Comparison of ENCODE assay signal across 28 mouse cellular contexts in the genomic region with DNA sequence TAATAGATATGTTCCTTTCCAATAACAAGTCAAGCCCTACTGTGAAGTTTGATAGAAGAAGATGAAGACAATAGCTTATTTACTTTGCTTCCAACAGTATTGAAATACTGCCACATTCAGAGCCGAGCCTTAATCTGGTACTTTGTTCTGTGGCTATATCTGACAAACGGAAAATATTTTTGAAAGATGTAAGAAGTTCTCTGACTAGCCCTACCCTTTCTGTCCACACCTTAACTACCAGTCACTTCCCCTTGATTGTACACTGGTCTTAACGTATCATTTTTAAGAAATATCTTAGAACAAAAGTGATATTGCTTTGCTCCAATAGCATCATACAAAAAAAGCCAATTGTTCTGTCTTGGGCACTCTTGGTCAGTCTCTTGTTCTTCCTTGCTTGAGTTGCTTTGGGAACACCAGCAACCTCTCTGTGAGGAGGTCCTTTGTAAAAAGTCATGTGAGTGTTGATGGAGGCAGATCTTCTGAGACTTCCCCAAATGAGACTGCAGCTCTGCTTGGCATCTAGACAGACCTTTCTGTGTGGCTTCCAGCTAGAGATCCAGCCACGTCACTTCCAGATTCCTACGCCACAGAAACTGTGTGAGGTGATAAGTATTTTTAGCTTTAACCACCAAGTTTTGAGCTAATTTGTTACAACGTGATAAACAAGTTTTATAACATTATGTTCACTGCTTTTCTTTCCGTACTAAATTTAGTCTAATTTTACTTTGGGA. TPM values are rescaled to one million over a fixed set of nuclear protein-coding genes. Genes with fewer than 3 reads are reported as not detected.
DNase-seq lines count a peak whose midpoint lies in the region; ATAC-seq and TF ChIP-seq lines count a peak whose summit lies in the region.
"Had no signal": no experiment of that assay in that cellular context is flagged by ENCODE, and none has a peak within 500 bp of the region (broad histone marks: within the 10 kb centered on the region; RNA-seq: fewer than 3 reads in every experiment).

No protein-coding gene starts in this region.

- intact Hi-C loops in left cerebral cortex, postnatal 36 days (cut with DNase I), result no loop called here

- no peaks in the 10 kb centered on the region for H3K27me3 ChIP-seq in G1E (ENCODE audit: insufficient read depth, low read length)
- H3K27me3 ChIP-seq: forebrain, embryonic 15.5 days; heart, embryonic 13.5 days; liver, embryonic 12.5 days; neural tube, embryonic 13.5 days had no signal

- peaks cover 26% of the 10 kb centered on the region for H3K4me1 ChIP-seq in G1E (ENCODE audit: insufficient read depth, low read depth, low read length)
- H3K4me1 ChIP-seq: forebrain, embryonic 10.5 days; forebrain, embryonic 15.5 days; heart, embryonic 13.5 days; liver, embryonic 12.5 days; midbrain, embryonic 10.5 days; neural tube, embryonic 13.5 days had no signal

- no peak for TF ChIP-seq CTCF in G1E (IDR thresholded peaks at IDR 0.05; ENCODE audit: low read depth, low read length)

- H3K4me3 ChIP-seq in G1E (ENCODE audit: low read depth, low read length), result no peak overlapping the region
- H3K4me3 ChIP-seq: embryonic facial prominence, embryonic 13.5 days; forebrain, embryonic 10.5 days; forebrain, embryonic 15.5 days; gastrocnemius, adult 2 months; heart, embryonic 13.5 days; layer of hippocampus, adult 2 months; liver, embryonic 12.5 days; midbrain, embryonic 10.5 days; neural tube, embryonic 13.5 days had no signal

- peak; percentile 26 for DNase-seq in G1E (ENCODE audit: low spot score)
- peak; percentile 7 for DNase-seq in brain, adult 2 months (ENCODE audit: low read depth, low spot score)
- no peak for DNase-seq in gastrocnemius, adult 18-20 months (ENCODE audit: low spot score)
- DNase-seq in left cerebral cortex, postnatal 36 days (ENCODE audit: low spot score in 2 of 2), result no peak
- no peak for DNase-seq in spleen, postnatal 14 days (ENCODE audit: low spot score in 2 of 2)
- DNase-seq: adrenal gland, postnatal 25 days; cerebellum, adult 9-11 months; gastrocnemius, adult 2 months; gastrocnemius, postnatal 36 days; heart, postnatal 10 days; kidney, adult 2 months; kidney, postnatal 36 days; left cerebral cortex, postnatal 4 days; liver, postnatal 0 days; lung, postnatal 4 days; right cerebral cortex, postnatal 14 days; thymus, adult 2 months; thymus, postnatal 4 days had no signal

- H3K36me3 ChIP-seq in G1E (replicated peaks), result no peaks in the 10 kb centered on the region
- H3K36me3 ChIP-seq: embryonic facial prominence, embryonic 13.5 days; forebrain, embryonic 10.5 days; forebrain, embryonic 15.5 days; heart, embryonic 13.5 days; liver, embryonic 12.5 days; midbrain, embryonic 10.5 days; neural tube, embryonic 13.5 days had no signal

- no peaks in the 10 kb centered on the region for H3K9me3 ChIP-seq in G1E (replicated peaks)
- H3K9me3 ChIP-seq: embryonic facial prominence, embryonic 13.5 days; forebrain, embryonic 10.5 days; forebrain, embryonic 15.5 days; heart, embryonic 13.5 days; liver, embryonic 12.5 days; midbrain, embryonic 10.5 days; neural tube, embryonic 13.5 days had no signal

- peak; percentile 87 for ATAC-seq in G1E (ENCODE audit: extremely low read depth, insufficient number of reproducible peaks, low FRiP score, poor library complexity, severe bottlenecking)
- peak; percentile 79 for ATAC-seq in megakaryocyte, adult 5-6 weeks (ENCODE audit: poor library complexity, severe bottlenecking)
- ATAC-seq: forebrain, embryonic 15.5 days; hindbrain, embryonic 16.5 days; liver, embryonic 12.5 days; liver, postnatal 0 days had no signal

RNA-seq across cellular contexts. Expression of a gene that starts 26.3 kb away (rescaled TPM):
- total RNA-seq in G1E (2014; fragmentation: Nextera tagmentation), result 87.9 and 95.4 TPM in 2 replicates
- total RNA-seq in G1E (2017), result 95.7 and 95.9 TPM in 2 replicates
- 99.6 and 129 TPM in 2 replicates for polyA plus RNA-seq in G1E (2012)
- 55.4 and 61.5 TPM in 2 replicates for total RNA-seq in megakaryocyte, adult 5-6 weeks (2015)
- total RNA-seq in megakaryocyte, adult 5-6 weeks (2017), result 36.3 and 37.4 TPM in 2 replicates
- total RNA-seq in gastrocnemius, adult 18-20 months (2021), result 10 to 100 TPM; 26.4 to 27.3 TPM
- total RNA-seq in left cerebral cortex, postnatal 36 days (2021), result 100 to 1,000 TPM; 102 to 110 TPM

Comparison
In these comparisons a context has a peak if more than half of its experiments do, and no peak if none do; other contexts are left out.
1. DNase-seq: peak in G1E (single experiment) and brain, adult 2 months (single experiment); none in gastrocnemius, adult 18-20 months (single experiment), left cerebral cortex, postnatal 36 days (0 of 2) and spleen, postnatal 14 days (0 of 2).